Mouse (Mus musculus) adrenal gland, adult 10 weeks (tissue): ENCODE data around the gene Rcor2. TPM values are rescaled to one million over a fixed set of nuclear protein-coding genes. Genes with fewer than 3 reads are reported as not detected.

Source experiments
- polyA plus RNA-seq: library from polyadenylated mRNA; stranded (reverse); fragments of 350-450 nt; fragmentation: Illumina TruSeq; extraction: RNeasy Lipid Tissue Mini Kit (QIAGEN cat#74804); gene quantifications from one replicate; pipeline ENCODE4 v1.2.3, GENCODE M21; 2014; ENCODE audit warnings: low read depth, low replicate concordance

Rcor2 gene
- not detected for polyA plus RNA-seq

GRCm38 (mm10) chr19:7267091-7267741, at the start of gene Rcor2:
Gene Rcor2 (plus strand): TSS chr19:7267325.

GRCm38 (mm10) chr19:7240782-7241690, 26.1 kb upstream of the Rcor2 start, which contains the start of gene Naa40:
Gene Naa40 (minus strand): TSS chr19:7241183.

Other genes starting within 250 kb of the Rcor2 start
- 0.17 TPM for gene Fermt3, start 247.9 kb upstream of the Rcor2 start, polyA plus RNA-seq
- gene Stip1, start 227.4 kb upstream of the Rcor2 start, polyA plus RNA-seq, result 112 TPM
- gene Macrod1, start 210.5 kb upstream of the Rcor2 start, polyA plus RNA-seq, result 8.3 TPM
- 0.35 TPM for gene Flrt1, start 161.6 kb upstream of the Rcor2 start, polyA plus RNA-seq
- gene Otub1, start 61.0 kb upstream of the Rcor2 start, polyA plus RNA-seq, result 24.6 TPM
- gene Cox8a, start 49.7 kb upstream of the Rcor2 start, polyA plus RNA-seq, result 87.4 TPM
- gene Naa40, start 26.1 kb upstream of the Rcor2 start, polyA plus RNA-seq, result 9.3 TPM
- 28.2 TPM for gene Mark2, start 74.5 kb downstream of the Rcor2 start, polyA plus RNA-seq
- gene Spindoc, start 115.7 kb downstream of the Rcor2 start, polyA plus RNA-seq, result 0.70 TPM
- gene 2700081O15Rik, start 150.3 kb downstream of the Rcor2 start, polyA plus RNA-seq, result 10.9 TPM
- gene Rtn3, start 216.0 kb downstream of the Rcor2 start, polyA plus RNA-seq, result 407 TPM
- gene Atl3, start 226.7 kb downstream of the Rcor2 start, polyA plus RNA-seq, result 299 TPM